Mouse (Mus musculus) gastrocnemius, adult 18-20 months (tissue): ENCODE measurements around the gene Cib2. TPM values are rescaled to one million over a fixed set of nuclear protein-coding genes. Genes with fewer than 3 reads are reported as not detected.

Source experiments
- DNase-seq: peaks from one replicate; pipeline ENCODE4 v3.0.0; 2021; ENCODE audit warnings: low spot score
- total RNA-seq, 2 experiments: library from RNA; stranded (reverse); gene quantifications; 2 replicates each; pipeline ENCODE4 v1.2.3; 2021

Gene Cib2
- total RNA-seq, 2 experiments from 2014 or later = 111 to 121 TPM

- DNase-seq = no peak
Observed at GRCm38 (mm10) chr9:54499291-54499690, 60.7 kb downstream of the Cib2 start.

Other genes starting within 250 kb of the Cib2 start
- gene Dmxl2, start 58.6 kb downstream of the Cib2 start, total RNA-seq = 1 to 10 TPM; 2.4 to 3.1 TPM
- not detected for gene Sh2d7, start 21.2 kb downstream of the Cib2 start, total RNA-seq
- gene Idh3a, start 26.1 kb upstream of the Cib2 start, total RNA-seq = 100 to 1,000 TPM; 491 to 527 TPM
- under 1 TPM; 0.14 to 0.57 TPM for gene Acsbg1, start 101.7 kb upstream of the Cib2 start, total RNA-seq
- 100 to 1,000 TPM in 1 of 2 experiments, 10 to 100 TPM in 1; 60.1 to 115 TPM for gene Dnaja4, start 138.7 kb upstream of the Cib2 start, total RNA-seq
- gene Wdr61, start 174.3 kb upstream of the Cib2 start, total RNA-seq = 10 to 100 TPM; 19.0 to 21.6 TPM
- gene Crabp1, start 204.5 kb upstream of the Cib2 start, total RNA-seq = under 1 TPM; 0.80 to 0.88 TPM